Mouse (Mus musculus) gastrocnemius, postnatal 4 days (tissue): ENCODE results near the gene Igf1r. TPM values are rescaled to one million over a fixed set of nuclear protein-coding genes. Genes with fewer than 3 reads are reported as not detected.

Source experiments
- DNase-seq, 2 experiments: peaks; one replicate each; pipeline ENCODE4 v3.0.0; 2021 to 2022; ENCODE audit warnings: low spot score in 2 of 2, mixed read lengths in 2 of 2
- total RNA-seq, 2 experiments: library from RNA; stranded (reverse); gene quantifications; 2 replicates each; pipeline ENCODE4 v1.2.3; 2021

Gene Igf1r
- total RNA-seq, 2 experiments from 2014 or later: 40.6 to 41.0 TPM

- DNase-seq: no peak
Measured at GRCm38 (mm10) chr7:68001269-68001668, 48.6 kb downstream of the Igf1r start.

GRCm38 (mm10) chr7:68006074-68006473, 53.4 kb downstream of the Igf1r start:
- no peak for DNase-seq

- DNase-seq: no peak
Measured at GRCm38 (mm10) chr7:68006496-68006895, 53.9 kb downstream of the Igf1r start.

- DNase-seq: no peak
Measured at GRCm38 (mm10) chr7:68009635-68010034, 57.0 kb downstream of the Igf1r start.

- DNase-seq: no peak
Measured at GRCm38 (mm10) chr7:68010168-68010567, 57.5 kb downstream of the Igf1r start.

- no peak for DNase-seq
Measured at GRCm38 (mm10) chr7:68010802-68011201, 58.2 kb downstream of the Igf1r start.

- no peak for DNase-seq
Measured at GRCm38 (mm10) chr7:68011385-68012122, 58.9 kb downstream of the Igf1r start.

- DNase-seq: no peak
Measured at GRCm38 (mm10) chr7:68012123-68012474, 59.5 kb downstream of the Igf1r start.

GRCm38 (mm10) chr7:68014495-68014894, 61.9 kb downstream of the Igf1r start:
- no peak for DNase-seq

GRCm38 (mm10) chr7:68015404-68015803, 62.8 kb downstream of the Igf1r start:
- DNase-seq: no peak

GRCm38 (mm10) chr7:68018038-68018437, 65.4 kb downstream of the Igf1r start:
- DNase-seq: no peak

- DNase-seq: no peak
Measured at GRCm38 (mm10) chr7:68020556-68020955, 67.9 kb downstream of the Igf1r start.

- DNase-seq: no peak
Measured at GRCm38 (mm10) chr7:68021741-68022140, 69.1 kb downstream of the Igf1r start.

- DNase-seq: no peak
Measured at GRCm38 (mm10) chr7:68022188-68022587, 69.6 kb downstream of the Igf1r start.

- no peak for DNase-seq
Measured at GRCm38 (mm10) chr7:68023882-68024281, 71.3 kb downstream of the Igf1r start.

- DNase-seq: no peak
Measured at GRCm38 (mm10) chr7:68024625-68025024, 72.0 kb downstream of the Igf1r start.

GRCm38 (mm10) chr7:68025396-68025795, 72.8 kb downstream of the Igf1r start:
- DNase-seq: no peak

- DNase-seq: no peak
Measured at GRCm38 (mm10) chr7:68026076-68026475, 73.4 kb downstream of the Igf1r start.

- DNase-seq: no peak
Measured at GRCm38 (mm10) chr7:68028167-68028566, 75.5 kb downstream of the Igf1r start.

- no peak for DNase-seq
Measured at GRCm38 (mm10) chr7:68030846-68031245, 78.2 kb downstream of the Igf1r start.

GRCm38 (mm10) chr7:68036527-68036926, 83.9 kb downstream of the Igf1r start:
- no peak for DNase-seq

GRCm38 (mm10) chr7:68038846-68039245, 86.2 kb downstream of the Igf1r start:
- no peak for DNase-seq

- DNase-seq: no peak
Measured at GRCm38 (mm10) chr7:68039550-68039949, 86.9 kb downstream of the Igf1r start.
